Mouse (Mus musculus): ENCODE results near the gene Pes1.

- TF ChIP-seq CTCF (IDR thresholded peaks at IDR 0.05; ENCODE audit: control insufficient read depth, insufficient read depth, insufficient replicate concordance, low read depth, low read length), result no peak
- no peak for TF ChIP-seq POLR2A (IDR thresholded peaks at IDR 0.05; ENCODE audit: control insufficient read depth, low read depth, low read length)
Measured at GRCm38 (mm10) chr11:3982275-3983209, 18.8 kb downstream of the Pes1 start.

Data from testis, adult 2 months (tissue).